Mouse (Mus musculus): ENCODE data around the gene Btaf1.

Gene Btaf1

GRCm38 (mm10) chr19:37022146-37022545 is 96.3 kb downstream of the Btaf1 start:
- DNase-seq (ENCODE audit: low read depth): no peak

- DNase-seq (ENCODE audit: low read depth): no peak
These were observed 100.0 kb downstream of the Btaf1 start for GRCm38 (mm10) chr19:37025839-37026319.

GRCm38 (mm10) chr19:37026408-37026807 is 100.5 kb downstream of the Btaf1 start:
- DNase-seq (ENCODE audit: low read depth): no peak

- DNase-seq (ENCODE audit: low read depth): no peak
These were observed 103.9 kb downstream of the Btaf1 start for GRCm38 (mm10) chr19:37029771-37030170.

GRCm38 (mm10) chr19:37031446-37031845 is 105.6 kb downstream of the Btaf1 start:
- no peak for DNase-seq (ENCODE audit: low read depth)

- no peak for DNase-seq (ENCODE audit: low read depth)
These were observed 106.5 kb downstream of the Btaf1 start for GRCm38 (mm10) chr19:37032364-37032763.

GRCm38 (mm10) chr19:37040906-37041305 is 115.0 kb downstream of the Btaf1 start:
- no peak for DNase-seq (ENCODE audit: low read depth)

GRCm38 (mm10) chr19:37044431-37044830 is 118.6 kb downstream of the Btaf1 start:
- DNase-seq (ENCODE audit: low read depth): no peak

- no peak for DNase-seq (ENCODE audit: low read depth)
These were observed 122.6 kb downstream of the Btaf1 start for GRCm38 (mm10) chr19:37048507-37048906.

- peak; percentile 54 for DNase-seq (ENCODE audit: low read depth)
These were observed 124.9 kb downstream of the Btaf1 start for GRCm38 (mm10) chr19:37050643-37051345.

GRCm38 (mm10) chr19:37055976-37056556 is 130.2 kb downstream of the Btaf1 start:
- no peak for DNase-seq (ENCODE audit: low read depth)

- no peak for DNase-seq (ENCODE audit: low read depth)
These were observed 131.5 kb downstream of the Btaf1 start for GRCm38 (mm10) chr19:37057161-37057905.

- DNase-seq (ENCODE audit: low read depth): no peak
These were observed 133.7 kb downstream of the Btaf1 start for GRCm38 (mm10) chr19:37059623-37060022.

- DNase-seq (ENCODE audit: low read depth): no peak
These were observed 134.2 kb downstream of the Btaf1 start for GRCm38 (mm10) chr19:37060078-37060477.

All from c-Kit-positive CD71-positive TER-119-negative erythroid progenitor cells, embryonic 14.5 days (primary cell).